ENCODE assay signal across 8 mouse cellular contexts in genomic region chr16:34937611-34938010, GRCm38 (mm10).
DNase-seq lines count a peak whose midpoint lies in the region; ATAC-seq and TF ChIP-seq lines count a peak whose summit lies in the region.

No protein-coding gene starts in this region.

- peaks cover 61% of the 10 kb centered on the region for H3K4me1 ChIP-seq in embryonic facial prominence, embryonic 13.5 days
- peaks cover 49% of the 10 kb centered on the region for H3K4me1 ChIP-seq in kidney, adult 2 months (ENCODE audit: control insufficient read depth, insufficient read depth, low read length)
- no peaks in the 10 kb centered on the region for H3K4me1 ChIP-seq in forebrain, embryonic 13.5 days

- DNase-seq in gastrocnemius, postnatal 14 days: peak; percentile 48
- no peak for DNase-seq in gastrocnemius, postnatal 10 days
- DNase-seq in kidney, adult 2 months: peak; percentile 82
- peak; percentile 89 for DNase-seq in lung, postnatal 10 days
- DNase-seq in layer of hippocampus, adult 9-10 months (ENCODE audit: low spot score): no peak
- no peak for DNase-seq in cerebellum, adult 8-10 months

- no peak for TF ChIP-seq CTCF in kidney, adult 2 months (conservative IDR thresholded peaks at IDR 0.05; ENCODE audit: insufficient read depth, insufficient read length, low read depth, low read length)

- no peaks in the 10 kb centered on the region for H3K36me3 ChIP-seq in embryonic facial prominence, embryonic 13.5 days
- no peaks in the 10 kb centered on the region; the same call in 1 of the 2 replicates for H3K36me3 ChIP-seq in kidney, adult 2 months (ENCODE audit: control insufficient read depth, insufficient read depth, low read length)
- no peaks in the 10 kb centered on the region for H3K36me3 ChIP-seq in forebrain, embryonic 13.5 days (ENCODE audit: poor library complexity, severe bottlenecking)

- WGBS in embryonic facial prominence, embryonic 13.5 days: 52% methylated on average over 4 of the region's 4 CpGs
- 43% methylated on average over 4 of the region's 4 CpGs for WGBS in kidney, adult 2 months
- WGBS in forebrain, embryonic 13.5 days: 58% methylated on average over 4 of the region's 4 CpGs

- no peak overlapping the region for H3K4me3 ChIP-seq in embryonic facial prominence, embryonic 13.5 days
- H3K4me3 ChIP-seq in kidney, adult 2 months (ENCODE audit: insufficient read depth, low read depth, low read length): no peak overlapping the region
- no peak overlapping the region for H3K4me3 ChIP-seq in forebrain, embryonic 13.5 days

- no peaks in the 10 kb centered on the region for H3K27me3 ChIP-seq in embryonic facial prominence, embryonic 13.5 days
- no peaks in the 10 kb centered on the region for H3K27me3 ChIP-seq in kidney, adult 2 months (replicated peaks; ENCODE audit: control insufficient read depth, insufficient read depth, low read length)
- no peaks in the 10 kb centered on the region for H3K27me3 ChIP-seq in forebrain, embryonic 13.5 days

- no peak overlapping the region for H3K4me2 ChIP-seq in embryonic facial prominence, embryonic 13.5 days
- H3K4me2 ChIP-seq in forebrain, embryonic 13.5 days: no peak overlapping the region

- H3K9me3 ChIP-seq in embryonic facial prominence, embryonic 13.5 days: no peaks in the 10 kb centered on the region
- no peaks in the 10 kb centered on the region for H3K9me3 ChIP-seq in forebrain, embryonic 13.5 days (replicated peaks)

- H3K27ac ChIP-seq in embryonic facial prominence, embryonic 13.5 days: peak overlapping the region; percentile 88
- peak overlapping the region; percentile 83 for H3K27ac ChIP-seq in kidney, adult 2 months (ENCODE audit: insufficient read depth, low read depth, low read length)
- no peak overlapping the region for H3K27ac ChIP-seq in forebrain, embryonic 13.5 days

- intact Hi-C loops in gastrocnemius, postnatal 14 days (cut with DNase I; ENCODE audit: low total_unique reads): no loop called here

- ATAC-seq in embryonic facial prominence, embryonic 13.5 days (ENCODE audit: insufficient number of reproducible peaks, insufficient read depth, low FRiP score, low TSS enrichment, low read depth): no peak
- ATAC-seq in forebrain, embryonic 13.5 days: no peak

- no peak for TF ChIP-seq POLR2A in kidney, adult 2 months (IDR thresholded peaks at IDR 0.05; ENCODE audit: low read depth, low read length)

- H3K9ac ChIP-seq in embryonic facial prominence, embryonic 13.5 days: no peak overlapping the region
- H3K9ac ChIP-seq in forebrain, embryonic 13.5 days: no peak overlapping the region

Comparison
In these comparisons a context has a peak if more than half of its experiments do, and no peak if none do; other contexts are left out.
1. DNase-seq: peak in gastrocnemius, postnatal 14 days (single experiment), kidney, adult 2 months (single experiment) and lung, postnatal 10 days (single experiment); none in gastrocnemius, postnatal 10 days (single experiment), layer of hippocampus, adult 9-10 months (single experiment) and cerebellum, adult 8-10 months (single experiment).